Mouse (Mus musculus): ENCODE data around the gene 2810408A11Rik. TPM values are rescaled to one million over a fixed set of nuclear protein-coding genes. Genes with fewer than 3 reads are reported as not detected.
A peak's percentile ranks its signal among the peaks of the same experiment; 100 is the strongest.

Gene 2810408A11Rik
- polyA plus RNA-seq, 1 experiment: not detected

DNA sequence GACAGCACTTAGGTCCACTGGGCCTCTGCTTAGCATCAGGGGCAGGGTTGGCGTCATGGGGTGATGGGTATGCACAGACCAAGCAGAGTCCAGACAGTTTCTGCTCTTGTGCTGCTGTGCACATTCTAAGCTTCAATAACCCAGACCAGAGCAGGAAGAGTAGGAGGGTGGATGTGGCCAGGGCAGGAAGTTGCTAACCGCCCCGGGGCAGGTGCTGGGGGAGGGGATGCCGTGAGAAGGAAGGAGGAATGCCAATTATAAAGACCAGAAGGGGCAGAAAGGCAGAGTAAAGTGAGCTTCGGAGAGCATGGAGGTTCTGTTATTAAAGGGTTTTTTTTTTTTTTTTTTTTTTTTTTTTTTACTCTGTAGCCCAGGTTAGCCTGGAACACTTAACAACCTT, 6.1 kb downstream of the 2810408A11Rik start:
- no peak overlapping the region; the same call in 1 of the 2 replicates for H3K4me3 ChIP-seq (ENCODE audit: insufficient read depth, low read depth, low read length)
- TF ChIP-seq CTCF (IDR thresholded peaks at IDR 0.05; ENCODE audit: insufficient read depth, low read depth, low read length): no peak
- no peak for TF ChIP-seq POLR2A (IDR thresholded peaks at IDR 0.05; ENCODE audit: insufficient read depth, low read depth, low read length)
- no peak overlapping the region for H3K27ac ChIP-seq (ENCODE audit: insufficient read depth, low read depth, low read length)
- WGBS: 76% methylated on average over 5 of the region's 5 CpGs
- no peaks in the 10 kb centered on the region for H3K4me1 ChIP-seq (ENCODE audit: control insufficient read depth, insufficient read depth, low read length)

DNA sequence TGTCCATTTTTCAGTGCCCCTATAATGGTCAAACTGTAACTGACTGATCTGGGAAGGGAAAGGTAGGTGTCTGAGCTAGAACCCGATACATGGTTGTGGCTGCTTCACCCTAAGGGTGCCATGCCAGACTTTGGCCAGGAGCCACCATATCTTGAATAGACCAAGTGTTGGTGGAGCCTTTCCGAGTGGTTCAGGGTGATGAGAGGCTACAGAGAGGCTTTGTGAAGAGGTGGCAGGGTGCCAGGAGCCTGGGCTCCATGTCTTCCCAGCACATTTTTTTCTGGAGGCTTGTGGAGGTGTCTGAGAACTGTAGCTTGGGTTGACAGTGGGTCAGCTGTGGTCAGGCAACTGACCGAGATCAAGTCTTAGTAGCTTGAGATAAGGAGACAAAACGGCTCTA, 9.3 kb downstream of the 2810408A11Rik start:
- Histone ChIP-seq H3K4me1 (ENCODE audit: control insufficient read depth, insufficient read depth, low read length) (no peaks in the 10 kb centered on the region), H3K4me3 (ENCODE audit: insufficient read depth, low read depth, low read length) (no peak overlapping the region), H3K27ac (ENCODE audit: insufficient read depth, low read depth, low read length) (no peak overlapping the region; the same call in 1 of the 2 replicates)
- TF ChIP-seq POLR2A (IDR thresholded peaks at IDR 0.05; ENCODE audit: insufficient read depth, low read depth, low read length) (no peak), CTCF (IDR thresholded peaks at IDR 0.05; ENCODE audit: insufficient read depth, low read depth, low read length) (no peak)
- 44% methylated on average over 4 of the region's 4 CpGs for WGBS

DNA sequence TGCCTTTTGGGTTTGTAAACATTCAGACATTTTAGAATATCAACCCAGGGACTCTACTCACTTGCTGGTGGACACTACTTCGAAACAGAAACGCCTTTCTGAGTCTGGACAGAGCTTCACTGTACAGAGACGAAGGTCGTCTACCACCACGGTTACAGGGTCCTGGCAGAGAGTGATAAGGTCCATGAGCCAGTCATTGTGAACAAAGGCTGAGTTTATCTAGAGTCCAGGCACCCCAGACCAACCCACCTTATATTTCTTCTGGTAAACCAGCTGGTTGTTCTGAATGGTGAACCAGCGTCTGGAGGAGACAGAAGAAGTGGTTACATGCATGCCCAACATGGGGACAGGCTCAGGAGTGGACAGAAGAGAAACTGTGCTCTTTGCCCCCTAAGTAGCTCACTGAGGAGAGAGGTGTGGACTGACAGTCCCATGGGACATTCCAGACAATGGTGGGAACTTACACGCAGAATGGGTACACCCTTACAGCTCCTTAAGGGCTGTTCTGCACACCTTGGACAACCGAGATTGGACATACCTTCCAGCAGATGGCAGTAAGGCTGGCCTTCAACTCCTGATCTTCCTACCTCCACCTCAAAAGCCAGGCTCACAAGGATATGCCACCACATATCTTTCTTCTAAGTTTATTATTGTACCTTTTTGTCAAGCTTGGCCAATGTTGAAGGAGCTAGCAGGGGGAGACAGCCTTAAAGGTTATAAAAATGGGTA, 13.7 kb downstream of the 2810408A11Rik start:
- H3K4me1 ChIP-seq (ENCODE audit: control insufficient read depth, insufficient read depth, low read length): no peaks in the 10 kb centered on the region
- no peak for TF ChIP-seq POLR2A (IDR thresholded peaks at IDR 0.05; ENCODE audit: insufficient read depth, low read depth, low read length)
- TF ChIP-seq CTCF (IDR thresholded peaks at IDR 0.05; ENCODE audit: insufficient read depth, low read depth, low read length): no peak
- no peak overlapping the region for H3K4me3 ChIP-seq (ENCODE audit: insufficient read depth, low read depth, low read length)
- H3K27ac ChIP-seq (ENCODE audit: insufficient read depth, low read depth, low read length): no peak overlapping the region
- 68% methylated on average over 8 of the region's 8 CpGs for whole genome bisulfite sequencing

GRCm38 (mm10) chr11:69884663-69885062, 16.1 kb downstream of the 2810408A11Rik start:
- TF ChIP-seq CTCF (IDR thresholded peaks at IDR 0.05; ENCODE audit: insufficient read depth, low read depth, low read length) (no peak), POLR2A (IDR thresholded peaks at IDR 0.05; ENCODE audit: insufficient read depth, low read depth, low read length) (no peak)
- H3K27ac ChIP-seq (ENCODE audit: insufficient read depth, low read depth, low read length): no peak overlapping the region
- WGBS: 86% methylated on average over 8 of the region's 8 CpGs

DNA sequence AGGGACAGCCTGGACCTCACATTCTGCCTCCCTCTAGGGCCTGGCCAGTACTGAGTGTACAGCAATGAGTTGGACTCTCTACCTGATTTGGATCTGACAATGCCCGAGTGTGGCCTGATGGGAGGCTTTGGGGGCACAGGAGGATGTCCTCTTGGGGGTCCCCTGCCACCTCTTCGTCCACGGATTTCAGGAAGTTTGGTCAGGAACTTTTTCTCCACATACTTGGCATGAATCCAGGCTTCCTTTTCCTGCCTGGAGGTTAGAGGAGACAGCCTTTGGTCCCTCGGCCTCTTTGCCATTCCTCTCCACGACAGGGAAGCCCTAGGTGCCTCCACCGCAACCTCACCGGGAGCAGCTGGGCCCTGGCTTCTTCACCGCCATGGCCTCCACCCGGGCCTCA, 16.5 kb downstream of the 2810408A11Rik start:
- TF ChIP-seq POLR2A (IDR thresholded peaks at IDR 0.05; ENCODE audit: insufficient read depth, low read depth, low read length): no peak
- TF ChIP-seq CTCF (IDR thresholded peaks at IDR 0.05; ENCODE audit: insufficient read depth, low read depth, low read length): no peak
- H3K4me3 ChIP-seq (ENCODE audit: insufficient read depth, low read depth, low read length): no peak overlapping the region
- peaks cover 11% of the 10 kb centered on the region for H3K4me1 ChIP-seq (ENCODE audit: control insufficient read depth, insufficient read depth, low read length)
- H3K27ac ChIP-seq (ENCODE audit: insufficient read depth, low read depth, low read length): no peak overlapping the region
- 79% methylated on average over 9 of the region's 9 CpGs for WGBS

More at GRCm38 (mm10) chr11:69884663-69885062, 16.1 kb downstream of the 2810408A11Rik start:
- peaks cover 11% of the 10 kb centered on the region for H3K4me1 ChIP-seq (ENCODE audit: control insufficient read depth, insufficient read depth, low read length)
- no peak overlapping the region for H3K4me3 ChIP-seq (ENCODE audit: insufficient read depth, low read depth, low read length)

DNA sequence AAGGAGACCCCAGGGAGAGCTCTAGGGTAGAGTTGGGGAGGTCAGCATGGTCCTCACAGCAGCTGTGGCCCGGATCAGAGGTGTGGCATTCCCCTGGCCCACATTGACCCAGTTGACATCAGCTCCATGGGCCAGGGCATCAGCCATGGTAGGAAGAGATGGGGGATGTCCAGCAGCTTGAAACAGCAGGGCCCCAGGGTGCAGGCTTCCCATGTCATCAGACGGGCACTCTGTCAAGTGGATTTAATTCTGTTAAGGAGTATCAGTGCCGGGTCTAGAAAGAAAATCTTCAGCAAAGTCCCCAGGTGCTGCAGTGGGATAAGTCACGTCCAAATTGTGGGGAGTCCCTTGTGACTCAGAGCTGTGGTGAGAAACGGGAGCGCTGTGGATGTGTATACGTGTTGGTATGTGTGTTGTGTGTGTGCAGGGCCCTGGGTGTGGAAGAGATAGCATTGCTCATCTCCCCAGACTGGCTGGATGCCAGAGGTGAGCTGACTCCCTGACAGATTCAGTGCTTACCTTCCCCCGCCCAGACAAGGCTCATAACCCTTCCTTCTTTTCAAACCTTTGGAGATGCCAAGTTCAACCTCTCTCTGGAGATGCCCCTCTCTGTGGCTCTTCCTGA, 17.1 kb downstream of the 2810408A11Rik start:
- no peak overlapping the region for H3K27ac ChIP-seq (ENCODE audit: insufficient read depth, low read depth, low read length)
- no peak for TF ChIP-seq CTCF (IDR thresholded peaks at IDR 0.05; ENCODE audit: insufficient read depth, low read depth, low read length)
- TF ChIP-seq POLR2A (IDR thresholded peaks at IDR 0.05; ENCODE audit: insufficient read depth, low read depth, low read length): no peak
- H3K4me1 ChIP-seq (ENCODE audit: control insufficient read depth, insufficient read depth, low read length): peaks cover 12% of the 10 kb centered on the region
- no peak overlapping the region for H3K4me3 ChIP-seq (ENCODE audit: insufficient read depth, low read depth, low read length)
- 82% methylated on average over 8 of the region's 8 CpGs for WGBS

- WGBS: 68% methylated on average over 4 of the region's 4 CpGs
- H3K4me3 ChIP-seq (ENCODE audit: insufficient read depth, low read depth, low read length): no peak overlapping the region
- H3K27ac ChIP-seq (ENCODE audit: insufficient read depth, low read depth, low read length): no peak overlapping the region
- TF ChIP-seq CTCF (IDR thresholded peaks at IDR 0.05; ENCODE audit: insufficient read depth, low read depth, low read length): no peak
- TF ChIP-seq POLR2A (IDR thresholded peaks at IDR 0.05; ENCODE audit: insufficient read depth, low read depth, low read length): no peak
- peaks cover 13% of the 10 kb centered on the region for H3K4me1 ChIP-seq (ENCODE audit: control insufficient read depth, insufficient read depth, low read length)
These were observed 17.7 kb downstream of the 2810408A11Rik start for GRCm38 (mm10) chr11:69883066-69883465.

DNA sequence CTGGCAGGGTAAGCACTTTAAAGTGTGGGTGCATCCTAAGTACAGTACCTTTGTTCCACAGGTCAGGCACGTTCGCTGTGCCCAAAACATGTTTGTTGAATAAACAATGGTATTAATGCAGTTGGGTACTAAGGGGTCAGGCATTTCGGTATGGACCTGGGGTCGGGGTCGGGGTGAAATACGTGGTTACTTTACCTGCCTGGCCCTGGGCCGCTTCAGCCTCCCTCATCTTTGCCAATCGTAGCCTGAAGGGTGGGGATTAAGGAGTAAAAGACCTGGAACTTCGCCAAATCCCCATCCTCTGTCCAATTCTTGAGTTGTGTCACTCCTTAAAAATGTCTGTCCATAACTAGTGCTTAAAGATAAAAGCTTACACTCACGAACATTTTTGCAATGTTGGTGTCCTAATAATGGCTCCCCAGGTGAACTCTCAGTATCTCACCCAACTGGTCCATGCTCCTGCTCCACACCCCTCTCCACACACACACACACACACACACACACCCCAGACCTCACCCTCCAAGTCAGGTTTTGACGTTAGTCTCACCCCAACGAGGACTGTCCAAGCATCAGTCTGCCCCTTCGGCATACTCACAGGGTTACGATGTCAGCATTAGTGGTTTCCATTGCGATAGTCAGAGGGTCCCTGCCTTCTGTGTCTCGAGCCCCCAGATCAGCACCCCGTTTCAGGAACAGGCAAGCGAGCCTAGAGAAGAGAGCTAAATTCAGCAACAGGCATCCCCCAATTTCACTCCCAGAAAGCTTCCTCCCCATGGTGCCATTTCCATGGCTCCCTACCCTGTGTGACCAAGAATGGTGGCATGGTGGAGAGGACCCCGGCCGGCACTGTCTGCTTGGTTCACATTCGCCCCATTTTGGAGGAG, 18.8 kb downstream of the 2810408A11Rik start:
- WGBS: 58% methylated on average over 21 of the region's 21 CpGs
- H3K27ac ChIP-seq (ENCODE audit: insufficient read depth, low read depth, low read length): no peak overlapping the region
- H3K4me1 ChIP-seq (ENCODE audit: control insufficient read depth, insufficient read depth, low read length): peaks cover 18% of the 10 kb centered on the region
- peak overlapping the region; percentile 48; the same call in 1 of the 2 replicates for H3K4me3 ChIP-seq (ENCODE audit: insufficient read depth, low read depth, low read length)
- TF ChIP-seq POLR2A (IDR thresholded peaks at IDR 0.05; ENCODE audit: insufficient read depth, low read depth, low read length): no peak
- TF ChIP-seq CTCF (IDR thresholded peaks at IDR 0.05; ENCODE audit: insufficient read depth, low read depth, low read length): no peak

Measured in olfactory bulb, adult 2 months (tissue).